Mouse (Mus musculus): ENCODE results near the gene Rnf215. TPM values are rescaled to one million over a fixed set of nuclear protein-coding genes. Genes with fewer than 3 reads are reported as not detected.
"Not testable (repeated sequence)": the region's sequence is repeated elsewhere in the genome, so short reads cannot be mapped to it uniquely, and the experiment has no call there.

Rnf215 gene
- total and polyA plus RNA-seq, 2 experiments from 2014 or later = 49.2 to 112 TPM

GRCm38 (mm10) chr11:4121691-4122090, 13.3 kb upstream of the Rnf215 start:
- DNase-seq (ENCODE audit: low spot score) (no peak), ATAC-seq (ENCODE audit: low FRiP score) (no peak)
- Histone ChIP-seq H3K36me3 (ENCODE audit: insufficient read depth, low read length) (no peaks in the 10 kb centered on the region), H3K27ac (ENCODE audit: low read depth, low read length) (no peak overlapping the region), H3K27me3 (ENCODE audit: insufficient read depth, low read length) (peaks cover 5% of the 10 kb centered on the region; the same call in 1 of the 2 replicates), H3K9ac (replicated peaks; ENCODE audit: low read length, poor library complexity, severe bottlenecking) (no peak overlapping the region), H3K9me3 (ENCODE audit: low read length) (peaks cover 5% of the 10 kb centered on the region; the same call in 1 of the 2 replicates), H3K4me2 (ENCODE audit: low read depth, low read length, poor library complexity, severe bottlenecking) (no peak overlapping the region), H3K4me1 (ENCODE audit: insufficient read depth, low read length) (peaks cover 11% of the 10 kb centered on the region), H3K4me3 (ENCODE audit: low read depth, low read length) (no peak overlapping the region)
- 78% methylated on average over 3 of the region's 3 CpGs for WGBS
- no peak for TF ChIP-seq CTCF (IDR thresholded peaks at IDR 0.05)

DNA sequence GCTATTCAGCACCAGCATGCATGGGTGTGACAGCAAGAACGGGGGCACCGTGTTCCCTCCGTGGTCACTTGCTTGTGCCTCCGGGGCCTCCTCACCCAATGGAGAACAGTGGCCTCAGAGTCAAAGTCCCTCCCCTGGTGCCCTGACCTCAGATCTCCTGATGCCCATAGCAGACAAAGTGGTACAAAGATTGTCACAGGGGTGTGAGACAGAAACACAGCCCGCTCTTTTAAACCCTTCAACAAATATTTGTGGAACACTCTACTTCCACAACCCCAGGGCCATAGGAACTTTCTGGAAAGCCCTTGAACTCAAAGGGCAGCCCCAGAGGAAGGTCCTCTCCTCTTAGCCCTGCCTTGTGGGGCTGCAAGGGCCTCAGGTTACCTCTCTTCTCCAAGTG, 12.8 kb upstream of the Rnf215 start:
- Histone ChIP-seq H3K4me1 (ENCODE audit: insufficient read depth, low read length) (peaks cover 6% of the 10 kb centered on the region), H3K9me3 (ENCODE audit: low read length) (peaks cover 5% of the 10 kb centered on the region; the same call in 1 of the 2 replicates), H3K4me3 (ENCODE audit: low read depth, low read length) (no peak overlapping the region), H3K9ac (replicated peaks; ENCODE audit: low read length, poor library complexity, severe bottlenecking) (no peak overlapping the region), H3K27me3 (ENCODE audit: insufficient read depth, low read length) (peaks cover 5% of the 10 kb centered on the region; the same call in 1 of the 2 replicates), H3K27ac (ENCODE audit: low read depth, low read length) (no peak overlapping the region), H3K4me2 (ENCODE audit: low read depth, low read length, poor library complexity, severe bottlenecking) (no peak overlapping the region), H3K36me3 (ENCODE audit: insufficient read depth, low read length) (no peaks in the 10 kb centered on the region)
- 88% methylated on average over 5 of the region's 5 CpGs for WGBS
- no peak for TF ChIP-seq CTCF (IDR thresholded peaks at IDR 0.05)
- DNase-seq (ENCODE audit: low spot score) (no peak), ATAC-seq (ENCODE audit: low FRiP score) (no peak)

- Histone ChIP-seq H3K4me2 (ENCODE audit: low read depth, low read length, poor library complexity, severe bottlenecking) (no peak within 1 kb of the TSS), H3K4me1 (ENCODE audit: insufficient read depth, low read length) (no peaks in the 10 kb centered on the region), H3K27ac (ENCODE audit: low read depth, low read length) (no peak within 1 kb of the TSS), H3K36me3 (ENCODE audit: insufficient read depth, low read length) (no peaks in the 10 kb centered on the region), H3K9ac (replicated peaks; ENCODE audit: low read length, poor library complexity, severe bottlenecking) (no peak within 1 kb of the TSS), H3K9me3 (ENCODE audit: low read length) (peaks cover 5% of the 10 kb centered on the region; the same call in 1 of the 2 replicates), H3K4me3 (ENCODE audit: low read depth, low read length) (no peak within 1 kb of the TSS), H3K27me3 (ENCODE audit: insufficient read depth, low read length) (peaks cover 5% of the 10 kb centered on the region; the same call in 1 of the 2 replicates)
- ATAC-seq (ENCODE audit: low FRiP score) (no peak), DNase-seq (ENCODE audit: low spot score) (no peak)
- TF ChIP-seq CTCF (IDR thresholded peaks at IDR 0.05) = no peak
- WGBS = 68% methylated on average over 10 of the region's 10 CpGs
Observed at GRCm38 (mm10) chr11:4122742-4123579, 12.0 kb upstream of the Rnf215 start, which contains the start of gene Sec14l2. Sec14l2 (minus strand) TSS chr11:4123415.

GRCm38 (mm10) chr11:4123922-4124321, 11.1 kb upstream of the Rnf215 start:
- ATAC-seq (ENCODE audit: low FRiP score) (no peak), DNase-seq (ENCODE audit: low spot score) (no peak)
- Histone ChIP-seq H3K9ac (replicated peaks; ENCODE audit: low read length, poor library complexity, severe bottlenecking) (no peak overlapping the region), H3K4me1 (ENCODE audit: insufficient read depth, low read length) (no peaks in the 10 kb centered on the region), H3K4me2 (ENCODE audit: low read depth, low read length, poor library complexity, severe bottlenecking) (no peak overlapping the region), H3K27me3 (ENCODE audit: insufficient read depth, low read length) (peaks cover 5% of the 10 kb centered on the region; the same call in 1 of the 2 replicates), H3K27ac (ENCODE audit: low read depth, low read length) (no peak overlapping the region), H3K9me3 (ENCODE audit: low read length) (peaks cover 5% of the 10 kb centered on the region; the same call in 1 of the 2 replicates), H3K36me3 (ENCODE audit: insufficient read depth, low read length) (no peaks in the 10 kb centered on the region), H3K4me3 (ENCODE audit: low read depth, low read length) (no peak overlapping the region)
- 61% methylated on average over 5 of the region's 5 CpGs for WGBS
- peak; percentile 59 for TF ChIP-seq CTCF (IDR thresholded peaks at IDR 0.05)

GRCm38 (mm10) chr11:4127059-4127458, 7.9 kb upstream of the Rnf215 start:
- Histone ChIP-seq H3K36me3 (ENCODE audit: insufficient read depth, low read length) (no peaks in the 10 kb centered on the region), H3K4me1 (ENCODE audit: insufficient read depth, low read length) (no peaks in the 10 kb centered on the region), H3K27ac (ENCODE audit: low read depth, low read length) (no peak overlapping the region), H3K27me3 (ENCODE audit: insufficient read depth, low read length) (no peaks in the 10 kb centered on the region), H3K4me2 (ENCODE audit: low read depth, low read length, poor library complexity, severe bottlenecking) (no peak overlapping the region), H3K4me3 (ENCODE audit: low read depth, low read length) (no peak overlapping the region), H3K9me3 (ENCODE audit: low read length) (peaks cover 5% of the 10 kb centered on the region; the same call in 1 of the 2 replicates), H3K9ac (replicated peaks; ENCODE audit: low read length, poor library complexity, severe bottlenecking) (no peak overlapping the region)
- DNase-seq (ENCODE audit: low spot score) (no peak), ATAC-seq (ENCODE audit: low FRiP score) (no peak)
- peak; percentile 35; the same call in 1 of the 2 replicates for TF ChIP-seq CTCF (IDR thresholded peaks at IDR 0.05)
- 83% methylated on average over 1 of the region's 1 CpGs for WGBS

GRCm38 (mm10) chr11:4128461-4128860, 6.5 kb upstream of the Rnf215 start:
- not testable (repeated sequence) for H3K27ac ChIP-seq (ENCODE audit: low read depth, low read length); H3K36me3 ChIP-seq (ENCODE audit: insufficient read depth, low read length); H3K9ac ChIP-seq (replicated peaks; ENCODE audit: low read length, poor library complexity, severe bottlenecking); H3K9me3 ChIP-seq (ENCODE audit: low read length); ATAC-seq (ENCODE audit: low FRiP score); H3K4me3 ChIP-seq (ENCODE audit: low read depth, low read length); H3K4me1 ChIP-seq (ENCODE audit: insufficient read depth, low read length); H3K4me2 ChIP-seq (ENCODE audit: low read depth, low read length, poor library complexity, severe bottlenecking); DNase-seq (ENCODE audit: low spot score); H3K27me3 ChIP-seq (ENCODE audit: insufficient read depth, low read length)
- WGBS = 93% methylated on average over 4 of the region's 4 CpGs
